Mouse (Mus musculus) kidney, adult 2 months (tissue): Measurements from ENCODE around the gene Gad2. TPM values are rescaled to one million over a fixed set of nuclear protein-coding genes. Genes with fewer than 3 reads are reported as not detected.

Source experiments
- DNase-seq: peaks from one replicate; pipeline ENCODE4 v3.0.0; 2021
- H3K27ac ChIP-seq: fragments of 200-500 bp; 2 replicates; pipeline ENCODE4 v1.5.1; 2012; ENCODE audit warnings: low read depth, low read length, control low read depth, inconsistent platforms; ENCODE audit not compliant: insufficient read depth
- H3K27me3 ChIP-seq: fragments of 200-500 bp; replicated peaks from 2 replicates; pipeline ENCODE4 v1.6.1; 2012; ENCODE audit warnings: mild to moderate bottlenecking, moderate library complexity, low read length, inconsistent platforms; ENCODE audit not compliant: control insufficient read depth, insufficient read depth
- H3K36me3 ChIP-seq: fragments of 200-500 bp; 2 replicates; pipeline ENCODE4 v1.6.1; 2012; ENCODE audit warnings: mild to moderate bottlenecking, moderate library complexity, low read length, inconsistent platforms; ENCODE audit not compliant: control insufficient read depth, insufficient read depth
- H3K4me1 ChIP-seq: fragments of 200-500 bp; 2 replicates; pipeline ENCODE4 v1.6.1; 2011; ENCODE audit warnings: low read length; ENCODE audit not compliant: control insufficient read depth, insufficient read depth
- H3K4me3 ChIP-seq: fragments of 200-500 bp; 2 replicates; pipeline ENCODE4 v1.5.1; 2011; ENCODE audit warnings: mild to moderate bottlenecking, low read depth, low read length, control low read depth; ENCODE audit not compliant: insufficient read depth
- CTCF ChIP-seq: fragments of 200-500 bp; conservative IDR thresholded peaks from 2 replicates; pipeline ENCODE4 v1.5.1; 2011; ENCODE audit warnings: low read depth, mild to moderate bottlenecking, control low read depth, low read length, moderate library complexity, mixed read lengths; ENCODE audit not compliant: insufficient read depth, insufficient read length
- POLR2A ChIP-seq: fragments of 200-500 bp; IDR thresholded peaks from one replicate; pipeline ENCODE4 v1.6.1; 2011; ENCODE audit warnings: low read depth, low read length, control low read depth
- WGBS: fragments of 180-500 bp; shearing (Covaris S2); methylation state at CpG from one replicate; pipeline ENCODE4 v1.1.7; 2018; 5-methylcytosine and 5-hydroxymethylcytosine counted together
- polyA plus RNA-seq: library from polyadenylated mRNA; depleted of rRNA; stranded (reverse); fragments of >200 nt; gene quantifications from 2 replicates; pipeline ENCODE4 v1.2.3, GENCODE M21; 2012

The Gad2 gene
- polyA plus RNA-seq, 1 experiment, result not detected

- 63% methylated on average over 3 of the region's 3 CpGs for WGBS
- H3K4me1 ChIP-seq, result no peaks in the 10 kb centered on the region
- no peaks in the 10 kb centered on the region for H3K36me3 ChIP-seq
- no peak for TF ChIP-seq CTCF
- TF ChIP-seq POLR2A, result no peak
- no peak overlapping the region for H3K4me3 ChIP-seq
- H3K27me3 ChIP-seq, result no peaks in the 10 kb centered on the region
- no peak overlapping the region for H3K27ac ChIP-seq
- DNase-seq, result no peak
Observed at GRCm38 (mm10) chr2:22706233-22706632, 84.2 kb downstream of the Gad2 start.

- H3K27me3 ChIP-seq, result no peaks in the 10 kb centered on the region
- TF ChIP-seq POLR2A (no peak), CTCF (peak; percentile 72)
- no peaks in the 10 kb centered on the region for H3K36me3 ChIP-seq
- no peaks in the 10 kb centered on the region for H3K4me1 ChIP-seq
- 20% methylated on average over 8 of the region's 8 CpGs for WGBS
- DNase-seq, result peak; percentile 74
- H3K27ac ChIP-seq, result no peak overlapping the region
- no peak overlapping the region for H3K4me3 ChIP-seq
Observed at GRCm38 (mm10) chr2:22721522-22722470, 99.8 kb downstream of the Gad2 start.

DNA sequence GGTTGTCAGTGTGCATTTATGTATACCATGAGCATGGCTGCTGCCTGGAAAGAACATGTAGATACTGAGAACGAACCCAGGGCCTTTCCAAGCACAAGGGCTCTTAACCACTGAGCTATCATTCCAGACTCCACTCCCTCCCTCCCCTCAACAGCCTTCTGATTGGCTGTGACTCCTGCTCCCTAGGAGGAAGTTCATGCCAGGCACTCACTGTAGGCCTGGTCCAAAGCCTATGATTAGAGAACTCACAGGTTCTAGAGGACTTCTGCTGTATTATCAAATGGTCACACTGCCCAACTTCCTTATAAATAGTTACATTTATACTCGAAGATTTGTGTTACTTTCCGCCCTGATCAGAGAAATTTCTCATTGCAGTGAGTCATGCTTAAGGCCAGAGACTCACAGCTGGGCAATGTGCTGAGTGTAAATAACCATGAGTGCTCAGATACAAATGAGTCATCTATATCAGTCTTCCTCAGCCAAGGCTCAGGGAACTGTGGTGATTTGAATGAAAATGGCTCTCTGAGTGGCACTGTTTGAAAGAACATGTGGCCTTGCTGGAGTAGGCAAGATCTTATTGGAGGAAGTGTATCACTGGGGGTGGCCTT is 102.0 kb downstream of the Gad2 start:
- Histone ChIP-seq H3K27ac (no peak overlapping the region), H3K4me1 (no peaks in the 10 kb centered on the region), H3K4me3 (no peak overlapping the region), H3K36me3 (no peaks in the 10 kb centered on the region), H3K27me3 (no peaks in the 10 kb centered on the region)
- TF ChIP-seq CTCF, result no peak
- TF ChIP-seq POLR2A, result no peak
- 79% methylated on average over 3 of the region's 3 CpGs for WGBS
- DNase-seq, result no peak

- no peaks in the 10 kb centered on the region for H3K36me3 ChIP-seq
- no peak for DNase-seq
Observed at GRCm38 (mm10) chr2:22727113-22727512, 105.1 kb downstream of the Gad2 start.

GRCm38 (mm10) chr2:22736134-22736533 is 114.1 kb downstream of the Gad2 start:
- H3K27ac ChIP-seq, result no peak overlapping the region
- no peaks in the 10 kb centered on the region for H3K27me3 ChIP-seq
- no peaks in the 10 kb centered on the region for H3K4me1 ChIP-seq
- WGBS, result 76% methylated on average over 2 of the region's 2 CpGs
- H3K4me3 ChIP-seq, result no peak overlapping the region
- no peaks in the 10 kb centered on the region for H3K36me3 ChIP-seq
- TF ChIP-seq POLR2A, result no peak
- no peak for TF ChIP-seq CTCF
- no peak for DNase-seq

More at GRCm38 (mm10) chr2:22727113-22727512, 105.1 kb downstream of the Gad2 start:
- WGBS, result 61% methylated on average over 1 of the region's 1 CpGs
- no peaks in the 10 kb centered on the region for H3K27me3 ChIP-seq
- no peak overlapping the region for H3K27ac ChIP-seq
- TF ChIP-seq CTCF (no peak), POLR2A (no peak)
- H3K4me1 ChIP-seq, result no peaks in the 10 kb centered on the region
- no peak overlapping the region for H3K4me3 ChIP-seq

DNA sequence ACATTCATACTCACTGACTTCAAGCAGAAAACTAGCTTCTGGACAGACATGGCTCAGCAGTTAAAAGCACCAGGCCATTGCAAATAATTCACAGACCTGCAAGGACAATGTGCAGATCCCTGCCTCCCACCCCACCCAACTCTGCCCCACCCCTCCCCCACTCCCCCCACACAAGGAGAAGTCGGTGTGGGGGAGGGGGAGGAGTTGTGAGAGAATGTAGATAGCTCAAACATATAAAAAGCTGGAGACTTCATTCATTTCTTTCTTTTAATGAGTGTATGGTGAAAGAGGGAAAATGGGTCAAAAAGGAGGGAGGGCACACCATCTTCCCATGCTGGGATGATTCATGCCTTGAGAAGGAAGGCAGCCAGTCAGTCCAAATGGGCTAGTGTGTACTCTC is 117.4 kb downstream of the Gad2 start:
- Histone ChIP-seq H3K4me3 (no peak overlapping the region), H3K27me3 (no peaks in the 10 kb centered on the region), H3K27ac (no peak overlapping the region), H3K36me3 (no peaks in the 10 kb centered on the region), H3K4me1 (no peaks in the 10 kb centered on the region)
- 34% methylated on average over 1 of the region's 1 CpGs for WGBS
- DNase-seq, result peak; percentile 38
- TF ChIP-seq CTCF (no peak), POLR2A (no peak)

DNA sequence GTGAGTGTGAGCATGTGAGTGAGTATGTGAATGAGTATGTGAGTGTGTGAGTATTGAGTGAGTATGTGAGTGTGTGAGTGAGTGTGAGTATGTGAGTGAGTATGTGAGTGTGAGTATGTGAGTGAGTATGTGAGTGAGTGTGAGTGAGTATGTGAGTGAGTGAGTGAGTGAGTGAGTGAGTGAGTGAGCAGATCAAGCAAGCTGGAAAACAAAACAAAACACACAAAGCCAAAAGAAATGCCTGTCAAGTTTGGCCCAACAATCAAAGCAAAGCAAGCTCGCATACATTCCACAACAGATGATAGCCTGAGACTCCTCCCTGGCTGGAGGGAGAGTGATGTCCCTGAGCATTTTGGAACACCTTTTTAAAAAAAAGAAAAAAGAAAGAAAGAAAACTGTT is 118.4 kb downstream of the Gad2 start:
- 89% methylated on average over 1 of the region's 1 CpGs for WGBS
- Histone ChIP-seq H3K4me3 (no peak overlapping the region), H3K27me3 (no peaks in the 10 kb centered on the region), H3K27ac (no peak overlapping the region), H3K36me3 (no peaks in the 10 kb centered on the region), H3K4me1 (no peaks in the 10 kb centered on the region)
- DNase-seq, result no peak
- TF ChIP-seq POLR2A (no peak), CTCF (no peak)
